Mouse (Mus musculus) small intestine, adult 2 months (tissue): ENCODE data around the gene Tcf15.

Experiments
- CTCF ChIP-seq: fragments of 200-500 bp; IDR thresholded peaks from 2 replicates; pipeline ENCODE4 v1.5.1; 2012; ENCODE audit warnings: low read depth, mild to moderate bottlenecking, control low read depth, inconsistent platforms, low read length, moderate library complexity, mixed read lengths; ENCODE audit not compliant: insufficient replicate concordance, insufficient read length; ENCODE audit errors: extremely low read depth
- POLR2A ChIP-seq: fragments of 200-500 bp; IDR thresholded peaks from 2 replicates; pipeline ENCODE4 v1.6.1; 2012; ENCODE audit warnings: low read depth, mild to moderate bottlenecking, control low read depth, inconsistent platforms, low read length, moderate library complexity

GRCm38 (mm10) chr2:152167851-152168290 lies 24.5 kb downstream of the Tcf15 start:
- TF ChIP-seq POLR2A (no peak), CTCF (no peak)
